Mouse (Mus musculus) frontal cortex, adult (tissue): ENCODE measurements around the gene Cd52.
A peak's percentile ranks its signal among the peaks of the same experiment; 100 is the strongest.
"Not testable (repeated sequence)": the region's sequence is repeated elsewhere in the genome, so short reads cannot be mapped to it uniquely, and the experiment has no call there.

Experiments used
- ATAC-seq: cut with Nextera tagmentation; 2 replicates; pipeline ENCODE4 v1.9.2; 2017; ENCODE audit warnings: mild to moderate bottlenecking, moderate library complexity, mixed read lengths; ENCODE audit not compliant: low TSS enrichment

Cd52 gene

GRCm38 (mm10) chr4:134094923-134095547 is at the start of gene Cd52:
Gene Cd52, minus strand, starts transcription at chr4:134095082.
- no peak; the same call in 1 of the 2 replicates for ATAC-seq

DNA sequence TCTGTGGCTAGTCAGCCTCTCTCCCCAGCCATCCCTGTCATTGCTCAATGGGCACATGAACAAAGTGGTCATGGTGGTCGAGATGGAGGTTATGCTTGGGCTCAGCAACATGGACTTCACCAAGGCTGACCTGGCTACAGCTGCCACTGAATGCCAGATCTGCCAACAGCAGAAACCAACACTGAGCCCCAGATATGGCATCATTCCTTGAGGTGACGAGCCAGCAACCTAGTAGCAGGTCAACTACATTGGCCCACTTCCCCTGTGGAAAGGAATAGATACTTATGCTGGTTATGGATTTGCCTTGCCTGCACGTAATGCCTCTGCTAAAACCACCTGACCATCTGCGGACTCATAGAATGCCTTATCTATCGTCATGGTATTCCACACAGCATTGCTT is 49.4 kb upstream of the Cd52 start:
- ATAC-seq, result not testable (repeated sequence)

- ATAC-seq, result no peak
Observed at GRCm38 (mm10) chr4:134138857-134139256, 44.0 kb upstream of the Cd52 start.

DNA sequence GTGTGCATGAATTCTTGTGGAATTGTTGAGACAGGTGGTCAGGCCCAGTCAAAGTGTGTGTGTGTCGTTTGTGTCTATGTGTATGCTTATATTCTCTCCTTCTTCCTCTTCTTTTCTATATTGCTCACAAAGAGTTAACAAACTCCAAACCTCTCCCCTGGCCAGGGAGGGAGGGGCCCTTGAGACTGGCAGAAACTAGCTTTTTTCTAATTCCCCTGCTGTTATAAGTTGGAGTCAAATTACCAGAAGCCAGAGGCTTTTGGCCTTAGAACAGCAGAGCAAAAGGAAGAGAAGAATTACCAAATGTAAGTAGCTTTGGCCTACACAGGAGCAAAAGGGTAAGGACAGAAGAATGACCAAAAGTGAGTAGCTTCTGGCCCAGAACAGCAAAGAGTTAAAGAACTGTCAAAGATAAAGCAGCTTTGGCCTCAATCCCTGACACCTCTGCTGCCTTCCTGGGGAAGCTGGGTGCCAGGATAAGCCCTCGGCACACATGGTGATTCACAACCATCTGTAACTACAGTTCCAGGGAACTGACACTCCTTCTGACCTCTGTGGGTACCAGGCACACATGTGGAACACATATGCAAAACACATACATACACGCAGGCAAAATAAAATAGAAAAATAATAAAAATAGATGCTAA is 41.5 kb upstream of the Cd52 start:
- ATAC-seq, result no peak

DNA sequence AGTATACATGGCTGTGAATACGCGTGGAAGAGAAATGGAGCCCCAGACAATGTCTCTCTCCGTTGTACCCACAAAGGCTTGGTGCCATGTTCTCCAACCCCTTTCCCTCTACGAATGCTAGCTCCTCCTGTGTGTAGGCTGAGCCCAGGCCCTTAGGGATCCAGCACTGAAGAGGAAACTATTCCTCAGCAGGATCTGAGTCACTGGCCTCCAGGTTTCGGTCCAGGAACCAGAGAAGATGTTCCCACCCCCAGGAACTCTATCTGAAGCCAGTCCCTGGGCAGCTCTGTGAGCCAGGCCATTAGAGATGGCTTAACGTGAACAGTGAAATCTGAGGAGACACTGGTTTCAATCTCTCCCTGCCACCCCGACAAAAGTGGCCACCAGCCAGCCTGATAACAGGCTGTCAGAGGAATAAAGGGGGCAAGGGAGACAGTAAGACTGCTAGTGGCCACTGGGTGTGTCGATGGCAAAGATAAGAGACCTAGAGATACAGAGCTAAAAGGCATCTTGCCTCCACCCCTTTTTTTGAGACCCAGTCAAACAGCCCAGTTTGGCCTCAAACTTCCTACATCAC is 37.7 kb upstream of the Cd52 start:
- no peak for ATAC-seq

DNA sequence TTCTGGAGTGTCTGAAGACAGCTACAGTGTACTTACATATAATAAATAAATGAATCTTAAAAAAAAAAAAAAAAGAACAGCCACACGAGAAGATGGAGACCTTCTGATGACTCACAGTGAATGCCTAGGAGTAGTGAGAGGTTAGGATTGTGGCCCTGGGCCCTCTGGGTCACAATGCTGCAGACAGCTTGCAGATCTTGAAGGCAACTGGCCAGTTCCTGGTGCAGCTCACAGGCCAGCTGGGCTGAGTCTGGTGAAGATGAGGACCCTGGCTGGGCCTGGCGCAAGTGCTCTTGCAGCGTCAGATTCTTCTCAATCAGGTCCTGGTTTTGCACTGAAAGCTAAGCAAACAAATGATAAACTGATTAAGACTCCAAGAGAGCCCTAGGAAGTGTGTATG is 37.2 kb upstream of the Cd52 start:
- ATAC-seq, result no peak

DNA sequence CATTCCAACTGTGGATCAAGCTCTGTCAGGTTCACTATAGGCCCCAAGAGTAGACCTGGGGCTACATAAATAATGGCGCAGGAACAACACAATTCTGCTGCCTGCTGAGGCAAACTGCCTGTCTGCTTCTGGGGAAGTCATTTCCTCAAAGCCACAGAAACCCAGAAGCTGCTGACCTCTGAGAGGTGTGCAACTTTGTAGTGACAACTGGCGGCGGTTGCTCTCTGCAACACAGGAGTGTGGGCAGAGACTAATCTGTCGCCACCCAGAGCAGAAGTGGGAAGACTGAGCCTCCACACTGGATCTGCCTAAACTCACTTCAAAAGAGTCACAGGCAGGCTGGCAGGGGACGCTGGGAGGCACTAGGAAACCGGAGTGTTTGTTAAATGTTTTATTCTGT is 34.6 kb upstream of the Cd52 start:
- no peak for ATAC-seq

- ATAC-seq, result no peak
Observed at GRCm38 (mm10) chr4:134128983-134129362, 34.1 kb upstream of the Cd52 start.

- peak; percentile 50 for ATAC-seq
Observed at GRCm38 (mm10) chr4:134128221-134128982, 33.5 kb upstream of the Cd52 start, which contains the start of gene Sh3bgrl3. Gene Sh3bgrl3, minus strand, starts transcription at chr4:134128789.

DNA sequence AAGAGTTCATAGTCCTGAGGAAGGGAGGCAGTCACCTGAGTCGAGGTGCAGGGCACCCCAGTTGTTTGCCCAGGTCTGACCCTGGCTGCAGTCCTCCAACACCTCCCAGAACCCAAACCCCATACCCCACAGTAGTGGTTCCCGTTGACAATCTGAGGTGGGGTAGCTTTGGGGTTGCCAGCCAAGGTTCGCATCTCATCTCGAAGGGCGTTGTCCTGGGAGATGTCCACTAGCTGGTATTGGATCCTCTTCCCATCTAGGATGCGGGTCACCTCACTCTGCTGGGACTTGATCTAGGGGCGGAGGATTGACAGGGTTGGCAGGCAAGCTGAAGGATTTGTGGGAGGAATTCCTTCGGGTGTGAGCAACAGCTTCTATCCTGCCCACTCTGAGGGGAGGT is 32.9 kb upstream of the Cd52 start:
- ATAC-seq, result peak; percentile 1; the same call in 1 of the 2 replicates

- ATAC-seq, result peak; percentile 45
Observed at GRCm38 (mm10) chr4:134127121-134127455, 32.2 kb upstream of the Cd52 start.

DNA sequence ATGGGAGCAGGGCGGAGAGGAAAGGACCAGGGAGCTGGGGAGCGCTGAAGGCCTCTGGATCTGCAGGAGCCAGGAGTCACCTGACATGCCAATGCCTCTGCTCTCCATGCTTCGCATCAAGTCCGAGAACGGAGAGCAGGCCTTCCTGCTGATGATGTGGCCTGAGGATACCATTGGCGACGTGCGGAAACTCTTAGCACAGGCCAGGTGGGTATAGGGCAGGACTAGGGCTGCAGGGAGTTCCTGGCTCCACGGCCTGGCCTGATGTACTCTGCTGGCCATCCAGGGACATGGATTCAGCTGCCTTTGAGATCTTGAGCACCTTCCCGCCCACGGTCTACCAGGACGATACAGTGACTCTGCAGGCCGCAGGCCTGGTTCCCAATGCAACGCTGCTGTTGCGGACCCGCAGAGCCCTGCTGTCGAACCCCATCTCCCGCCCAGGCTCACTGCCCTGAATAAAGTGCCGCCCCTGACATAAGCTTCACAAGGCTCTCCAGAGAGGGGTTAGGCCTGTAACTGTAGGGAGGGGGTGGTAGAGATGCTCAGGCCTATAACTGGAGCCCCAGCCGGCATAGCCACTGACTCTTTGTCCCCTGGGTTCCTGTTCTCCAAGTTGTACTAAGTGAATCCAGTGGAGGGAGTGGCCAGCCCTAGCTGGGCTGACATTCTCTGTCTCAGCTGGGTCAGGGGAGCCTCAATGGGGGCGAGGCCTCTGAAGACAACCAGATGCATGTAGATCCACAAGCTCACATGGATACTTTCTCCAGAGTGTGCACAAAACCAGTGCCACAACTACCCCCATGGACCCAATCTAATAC is 31.6 kb upstream of the Cd52 start:
- ATAC-seq, result no peak

DNA sequence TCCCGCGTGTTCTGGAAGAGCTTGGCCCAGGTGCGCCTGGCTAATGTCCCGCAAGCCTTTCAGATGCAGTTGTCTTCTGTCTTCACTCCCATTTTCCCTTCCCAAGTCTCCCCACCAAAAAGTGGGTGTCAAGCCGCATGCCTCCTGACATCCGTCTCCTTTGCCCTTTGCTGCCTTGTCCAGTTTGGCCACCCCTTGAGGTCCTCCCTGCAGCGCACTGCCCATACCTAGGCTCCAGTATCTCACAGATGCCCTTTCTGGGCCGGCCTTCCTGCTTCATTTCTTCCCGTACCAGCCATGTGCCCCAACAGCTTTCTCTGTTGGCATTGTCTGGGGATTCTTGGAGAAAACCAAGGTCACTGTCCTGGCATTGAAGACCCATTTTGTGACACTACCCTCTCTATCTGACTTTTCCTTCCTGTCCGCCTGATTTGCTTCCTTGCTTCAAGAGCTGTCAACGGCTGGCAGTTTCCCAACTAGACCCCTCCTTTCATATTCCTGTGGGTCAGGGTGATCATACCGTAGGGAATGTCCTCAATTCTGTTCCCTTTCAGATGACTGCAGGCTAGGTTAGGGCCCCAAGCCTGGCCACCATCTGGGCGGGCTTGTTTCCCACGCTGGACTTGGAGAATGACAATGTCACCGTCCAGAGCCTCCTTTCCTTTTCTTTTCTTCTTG is 30.6 kb upstream of the Cd52 start:
- ATAC-seq, result no peak

- peak; percentile 67 for ATAC-seq
Observed at GRCm38 (mm10) chr4:134123680-134124551, 29.0 kb upstream of the Cd52 start.

- ATAC-seq, result no peak
Observed at GRCm38 (mm10) chr4:134123147-134123546, 28.3 kb upstream of the Cd52 start.

- ATAC-seq, result no peak
Observed at GRCm38 (mm10) chr4:134122281-134122680, 27.4 kb upstream of the Cd52 start.

- ATAC-seq, result no peak
Observed at GRCm38 (mm10) chr4:134121571-134121970, 26.7 kb upstream of the Cd52 start.

GRCm38 (mm10) chr4:134120916-134121315 is 26.0 kb upstream of the Cd52 start:
- ATAC-seq, result no peak

GRCm38 (mm10) chr4:134120192-134120805 is 25.4 kb upstream of the Cd52 start:
- no peak for ATAC-seq

DNA sequence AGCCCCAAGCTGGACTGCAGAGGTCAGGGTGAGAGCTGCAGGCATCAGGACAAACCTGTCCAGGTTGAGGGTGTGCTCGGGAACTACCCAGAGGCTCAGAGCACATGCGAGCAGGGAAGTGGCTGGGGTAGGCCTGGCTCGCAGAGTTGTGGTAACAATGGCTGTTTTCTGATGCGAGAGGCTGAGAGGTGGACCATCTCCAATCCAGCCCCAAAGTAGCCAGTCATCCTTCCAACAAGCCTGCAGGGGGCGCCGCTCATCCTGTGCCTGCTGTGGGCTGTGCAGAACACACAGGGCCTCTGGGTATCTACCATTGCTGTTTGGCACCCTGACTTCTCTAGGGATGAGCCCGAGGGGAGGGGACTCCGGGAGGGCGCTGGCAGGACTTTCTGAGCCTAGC is 24.8 kb upstream of the Cd52 start:
- ATAC-seq, result no peak
